Mouse (Mus musculus): ENCODE results near the gene Ier5.

DNA sequence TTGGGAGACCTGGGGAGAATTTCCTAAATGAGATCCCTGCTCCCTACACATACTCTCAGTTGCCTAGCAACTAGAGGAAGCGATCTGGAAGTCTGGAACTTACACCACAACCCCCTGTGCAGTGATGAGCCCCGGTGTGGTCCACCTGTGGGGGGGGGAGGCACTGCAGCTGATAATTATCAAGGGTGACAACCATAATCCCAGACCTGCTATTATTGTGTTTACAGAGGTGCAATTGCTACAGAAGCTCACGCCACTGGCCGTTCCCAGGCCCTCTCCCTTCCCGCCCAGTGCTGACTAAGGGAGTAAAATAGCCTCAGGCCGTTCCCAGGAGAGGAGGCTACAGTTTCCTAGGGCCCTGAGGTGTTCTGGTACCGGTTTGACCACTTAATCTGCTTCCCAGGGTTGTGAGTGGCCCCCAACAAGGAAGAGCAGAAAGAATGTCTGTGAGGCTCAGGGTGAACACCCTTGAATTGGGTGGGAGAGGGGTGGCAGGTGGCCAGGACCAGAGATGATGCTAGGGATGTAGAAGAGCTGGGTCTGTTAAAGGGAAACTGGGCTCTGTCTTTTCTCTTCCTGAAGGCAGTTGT is 28.1 kb downstream of the Ier5 start:
- no peak for TF ChIP-seq CTCF (IDR thresholded peaks at IDR 0.05; ENCODE audit: low read depth, low read length)
- TF ChIP-seq EP300 (IDR thresholded peaks at IDR 0.05; ENCODE audit: insufficient read depth, low read depth, low read length): peak; percentile 62; the same call in 1 of the 2 replicates
- no peak for TF ChIP-seq POLR2A (IDR thresholded peaks at IDR 0.05; ENCODE audit: insufficient read depth, low read length)

All from ES-Bruce4 (cell line).